In the genomic region with DNA sequence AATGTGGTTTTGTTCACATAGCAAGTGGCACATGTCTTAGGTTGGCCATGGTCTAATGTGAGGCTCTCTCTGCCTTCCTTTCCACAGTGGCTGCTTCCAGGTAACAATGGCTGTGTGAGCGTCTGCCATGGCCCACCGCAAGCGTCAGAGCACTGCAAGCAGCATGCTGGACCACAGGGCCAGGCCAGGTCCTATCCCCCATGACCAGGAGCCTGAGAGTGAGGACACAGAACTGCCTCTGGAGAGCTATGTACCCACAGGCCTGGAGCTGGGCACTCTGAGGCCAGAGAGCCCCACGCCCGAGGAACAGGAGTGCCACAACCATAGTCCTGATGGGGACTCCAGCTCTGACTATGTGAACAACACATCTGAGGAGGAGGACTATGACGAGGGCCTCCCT, we compare ENCODE assay signal across 24 mouse cellular contexts.
DNase-seq lines count a peak whose midpoint lies in the region; ATAC-seq and TF ChIP-seq lines count a peak whose summit lies in the region.
"Had no signal": no experiment of that assay in that cellular context is flagged by ENCODE, and none has a peak within 500 bp of the region (broad histone marks: within the 10 kb centered on the region; RNA-seq: fewer than 3 reads in every experiment).

No protein-coding gene starts in this region.

- H3K4me1 ChIP-seq in heart, embryonic 10.5 days = no peaks in the 10 kb centered on the region; the same call in 1 of the 2 replicates
- H3K4me1 ChIP-seq in megakaryocyte, embryonic 14.5 days = no peaks in the 10 kb centered on the region
- H3K4me1 ChIP-seq in cortical plate, adult 2 months (ENCODE audit: control insufficient read depth, insufficient read depth, low read length) = peaks cover 14% of the 10 kb centered on the region
- H3K4me1 ChIP-seq: embryonic facial prominence, embryonic 15.5 days; heart, embryonic 13.5 days; intestine, embryonic 15.5 days had no signal

- TF ChIP-seq CTCF in cortical plate, adult 2 months (IDR thresholded peaks at IDR 0.05; ENCODE audit: extremely low read depth, insufficient read depth, low read length) = no peak

- no peak for ATAC-seq in megakaryocyte, adult 5-6 weeks (ENCODE audit: poor library complexity, severe bottlenecking)
- no peak for ATAC-seq in granulocyte monocyte progenitor cell, adult 5-6 weeks (replicated peaks; ENCODE audit: poor library complexity, severe bottlenecking)
- ATAC-seq: CD4-positive, CD25-positive, alpha-beta regulatory T cell, adult 4 months; forebrain, embryonic 14.5 days; intestine, embryonic 15.5 days had no signal

- H3K4me3 ChIP-seq in heart, embryonic 10.5 days = no peak overlapping the region
- H3K4me3 ChIP-seq in megakaryocyte, embryonic 14.5 days (replicated peaks) = peak overlapping the region; percentile 56
- no peak overlapping the region for H3K4me3 ChIP-seq in cortical plate, adult 2 months (ENCODE audit: insufficient read depth, low read length)
- H3K4me3 ChIP-seq: embryonic facial prominence, embryonic 15.5 days; heart, embryonic 13.5 days; hindbrain, embryonic 12.5 days; intestine, embryonic 15.5 days had no signal

- no peak for TF ChIP-seq POLR2A in cortical plate, adult 2 months (IDR thresholded peaks at IDR 0.05; ENCODE audit: extremely low read depth, insufficient read depth, low read length)

- no peaks in the 10 kb centered on the region for H3K36me3 ChIP-seq in heart, embryonic 10.5 days
- H3K36me3 ChIP-seq in megakaryocyte, embryonic 14.5 days (replicated peaks; ENCODE audit: low read length) = no peaks in the 10 kb centered on the region
- H3K36me3 ChIP-seq: embryonic facial prominence, embryonic 15.5 days; heart, embryonic 13.5 days; intestine, embryonic 15.5 days had no signal

- no peak overlapping the region for H3K27ac ChIP-seq in heart, embryonic 10.5 days
- 0 out of 2 replicates have a peak overlapping the region, but pooled peaks have one; percentile 30 for H3K27ac ChIP-seq in cortical plate, adult 2 months (ENCODE audit: insufficient read depth, low read length)
- H3K27ac ChIP-seq: embryonic facial prominence, embryonic 15.5 days; heart, embryonic 13.5 days; hindbrain, embryonic 12.5 days; intestine, embryonic 15.5 days had no signal

- H3K27me3 ChIP-seq in heart, embryonic 10.5 days (ENCODE audit: insufficient read depth, poor library complexity, severe bottlenecking) = no peaks in the 10 kb centered on the region
- H3K27me3 ChIP-seq in megakaryocyte, embryonic 14.5 days (replicated peaks) = no peaks in the 10 kb centered on the region
- H3K27me3 ChIP-seq: embryonic facial prominence, embryonic 15.5 days; heart, embryonic 13.5 days; hindbrain, embryonic 12.5 days; intestine, embryonic 15.5 days had no signal

- H3K9me3 ChIP-seq in heart, embryonic 10.5 days = no peaks in the 10 kb centered on the region
- H3K9me3 ChIP-seq in megakaryocyte, embryonic 14.5 days = peaks cover 32% of the 10 kb centered on the region
- H3K9me3 ChIP-seq: embryonic facial prominence, embryonic 15.5 days; heart, embryonic 13.5 days; hindbrain, embryonic 12.5 days; intestine, embryonic 15.5 days had no signal

- WGBS in heart, embryonic 10.5 days = 80% methylated on average over 6 of the region's 6 CpGs

- peak; percentile 76 for DNase-seq in heart, adult 11 months
- DNase-seq in heart, embryonic 10.5 days (ENCODE audit: low spot score) = no peak
- DNase-seq: adrenal gland, adult 2 months; adrenal gland, postnatal 14 days; cerebellum, adult 11 months; cerebellum, adult 2 months; cerebellum, adult 9-11 months; cerebellum, postnatal 25 days; embryo, embryonic 11 days; gastrocnemius, postnatal 10 days; gastrocnemius, postnatal 36 days; heart, adult 18-20 months; heart, postnatal 14 days; heart, postnatal 4 days had no signal
